Mouse (Mus musculus) hindbrain, postnatal 0 days (tissue): Measurements from ENCODE around the gene Chka. TPM values are rescaled to one million over a fixed set of nuclear protein-coding genes. Genes with fewer than 3 reads are reported as not detected.
A peak's percentile ranks its signal among the peaks of the same experiment; 100 is the strongest.

Experiments
- ATAC-seq: fragments of 200-750 bp; cut with Nextera tagmentation; 2 replicates; pipeline ENCODE4 v1.8.0; 2017; ENCODE audit warnings: mild to moderate bottlenecking, moderate TSS enrichment, moderate library complexity
- DNase-seq: peaks from one replicate; pipeline ENCODE4 v3.0.0-alpha.2; 2015; ENCODE audit warnings: low spot score
- H3K27ac ChIP-seq: fragments of 300-500 bp; sonication (generic); 2 replicates; pipeline ENCODE4 v1.5.1; 2014; ENCODE audit warnings: mild to moderate bottlenecking
- H3K27me3 ChIP-seq: fragments of 300-500 bp; sonication (generic); 2 replicates; pipeline ENCODE4 v1.6.1; 2014; ENCODE audit warnings: low read length, mixed read lengths; ENCODE audit not compliant: insufficient read depth
- H3K36me3 ChIP-seq: fragments of 300-500 bp; sonication (generic); 2 replicates; pipeline ENCODE4 v1.6.1; 2014; ENCODE audit warnings: low read length, mixed read lengths; ENCODE audit not compliant: insufficient read depth
- H3K4me1 ChIP-seq: fragments of 300-500 bp; sonication (generic); 2 replicates; pipeline ENCODE4 v1.6.1; 2014; ENCODE audit warnings: antibody characterized with exemption, low read length, mixed read lengths; ENCODE audit not compliant: insufficient read depth
- H3K4me2 ChIP-seq: fragments of 300-500 bp; sonication (generic); 2 replicates; pipeline ENCODE4 v1.6.1; 2014; ENCODE audit warnings: low read depth, mild to moderate bottlenecking, low read length, moderate library complexity, mixed read lengths
- H3K4me3 ChIP-seq: fragments of 300-500 bp; sonication (generic); 2 replicates; pipeline ENCODE4 v1.5.1; 2014; ENCODE audit warnings: low read length
- H3K9ac ChIP-seq: fragments of 300-500 bp; sonication (generic); replicated peaks from 2 replicates; pipeline ENCODE4 v1.6.1; 2014; ENCODE audit warnings: mild to moderate bottlenecking, low read length, moderate library complexity, mixed read lengths
- H3K9me3 ChIP-seq: fragments of 300-500 bp; sonication (generic); 2 replicates; pipeline ENCODE4 v1.6.1; 2016; ENCODE audit warnings: low read length, mixed read lengths
- CTCF ChIP-seq: IDR thresholded peaks from 2 replicates; pipeline ENCODE4 v1.5.1; 2016; ENCODE audit warnings: antibody characterized with exemption, control low read depth, low read depth
- WGBS: fragments of 180-500 bp; shearing (Covaris S2); extraction: QIAGEN DNeasy Blood & Tissue Kit; methylation state at CpG from one replicate; pipeline ENCODE4 v1.1.7; 2014; 5-methylcytosine and 5-hydroxymethylcytosine counted together
- polyA plus RNA-seq: library from polyadenylated mRNA; unstranded; fragments of >200 nt; fragmentation: Nextera tagmentation; extraction: Ambion mirVana; gene quantifications from 2 replicates; pipeline ENCODE4 v1.2.1, GENCODE M21; 2015
- total RNA-seq: library from RNA; depleted of rRNA; stranded (reverse); fragments of >200 nt; gene quantifications from 2 replicates; pipeline ENCODE4 v1.2.3, GENCODE M21; 2014

Chka gene
- total and polyA plus RNA-seq, 2 experiments from 2014 or later = 53.9 to 68.9 TPM

GRCm38 (mm10) chr19:3903648-3904362 lies 52.2 kb downstream of the Chka start:
- Histone ChIP-seq H3K9me3 (no peaks in the 10 kb centered on the region), H3K4me1 (peaks cover 8% of the 10 kb centered on the region; the same call in 1 of the 2 replicates), H3K4me3 (no peak overlapping the region), H3K36me3 (peaks cover 7% of the 10 kb centered on the region; the same call in 1 of the 2 replicates), H3K4me2 (no peak overlapping the region), H3K9ac (no peak overlapping the region), H3K27me3 (no peaks in the 10 kb centered on the region), H3K27ac (no peak overlapping the region)
- no peak for TF ChIP-seq CTCF
- 69% methylated on average over 25 of the region's 25 CpGs for WGBS
- DNase-seq (no peak), ATAC-seq (no peak)

- no peak for ATAC-seq
- no peak overlapping the region for H3K4me2 ChIP-seq
- H3K4me1 ChIP-seq = peaks cover 8% of the 10 kb centered on the region; the same call in 1 of the 2 replicates
- H3K4me3 ChIP-seq = no peak overlapping the region
- H3K36me3 ChIP-seq = peaks cover 12% of the 10 kb centered on the region; the same call in 1 of the 2 replicates
- H3K9ac ChIP-seq = no peak overlapping the region
- H3K27ac ChIP-seq = no peak overlapping the region
- DNase-seq = no peak
- H3K9me3 ChIP-seq = no peaks in the 10 kb centered on the region
- TF ChIP-seq CTCF = no peak
- 65% methylated on average over 10 of the region's 10 CpGs for WGBS
- no peaks in the 10 kb centered on the region for H3K27me3 ChIP-seq
These were observed 52.7 kb downstream of the Chka start for GRCm38 (mm10) chr19:3904363-3904675.

DNA sequence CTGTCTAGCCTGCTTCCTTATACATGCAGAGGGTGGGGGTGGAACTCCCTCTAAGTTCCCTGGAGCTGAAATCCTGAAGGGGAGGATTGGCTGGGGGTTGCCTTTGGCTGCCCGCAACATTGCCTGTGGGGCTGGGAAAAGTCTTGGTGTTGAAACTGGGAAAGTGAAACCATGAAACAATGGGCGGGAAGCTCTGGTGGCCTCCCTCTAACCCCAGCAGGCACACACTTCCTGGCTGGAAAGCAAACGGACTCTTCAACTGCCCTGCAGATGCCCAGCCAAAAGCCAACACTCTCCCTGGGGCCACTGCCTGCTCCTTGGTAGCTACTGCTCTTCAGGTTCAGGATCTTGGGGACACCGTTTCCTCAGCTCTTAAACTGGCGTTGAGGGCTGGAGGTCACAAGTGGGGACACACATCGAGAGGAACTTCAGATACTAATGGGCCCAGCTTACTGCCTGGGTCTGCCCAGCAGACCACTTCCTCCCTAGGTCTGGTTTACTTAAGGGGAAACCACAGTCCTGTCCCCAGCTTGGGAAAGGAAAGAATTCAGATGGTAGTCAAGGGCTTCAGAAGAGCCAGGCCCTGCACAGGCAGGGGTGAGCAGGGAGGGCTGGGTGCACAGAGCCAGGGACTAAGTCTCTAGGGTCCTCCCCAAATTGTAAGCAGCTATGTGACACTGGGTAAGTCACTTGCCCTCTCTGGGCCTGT lies 53.8 kb downstream of the Chka start:
- no peak for TF ChIP-seq CTCF
- Histone ChIP-seq H3K27me3 (no peaks in the 10 kb centered on the region), H3K4me2 (peak overlapping the region; percentile 81), H3K36me3 (peaks cover 19% of the 10 kb centered on the region), H3K9me3 (no peaks in the 10 kb centered on the region), H3K4me1 (peaks cover 8% of the 10 kb centered on the region; the same call in 1 of the 2 replicates), H3K9ac (no peak overlapping the region), H3K27ac (peak overlapping the region; percentile 4; the same call in 1 of the 2 replicates), H3K4me3 (no peak overlapping the region)
- WGBS = 44% methylated on average over 6 of the region's 6 CpGs
- no peak for ATAC-seq
- peak; percentile 24 for DNase-seq

DNA sequence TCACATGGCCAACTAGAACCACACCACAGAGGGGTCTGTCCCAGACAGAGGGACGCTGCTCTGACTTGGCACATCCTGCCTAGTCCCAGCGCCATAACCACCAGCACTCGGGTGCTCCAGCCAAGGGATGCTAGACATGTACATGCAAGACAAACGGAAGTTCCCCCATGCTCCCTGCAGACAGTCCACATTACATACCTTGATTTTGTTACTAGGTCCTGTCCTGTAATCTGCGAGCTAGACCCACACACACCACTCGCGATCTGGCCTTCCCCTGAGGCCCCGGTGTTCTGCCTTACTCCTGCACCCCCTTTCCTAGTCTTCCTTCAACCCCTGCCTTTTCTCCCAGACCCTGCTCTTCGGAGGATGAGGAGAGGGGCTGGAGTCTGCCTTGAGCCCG lies 54.8 kb downstream of the Chka start:
- Histone ChIP-seq H3K4me1 (peaks cover 10% of the 10 kb centered on the region; the same call in 1 of the 2 replicates), H3K9me3 (no peaks in the 10 kb centered on the region), H3K27ac (0 out of 2 replicates have a peak overlapping the region, but pooled peaks have one; percentile 51), H3K9ac (peak overlapping the region; percentile 53), H3K27me3 (no peaks in the 10 kb centered on the region), H3K4me2 (peak overlapping the region; percentile 81), H3K4me3 (peak overlapping the region; percentile 46), H3K36me3 (peaks cover 21% of the 10 kb centered on the region)
- no peak for TF ChIP-seq CTCF
- 0 out of 2 replicates have a peak, but pooled peaks have one; percentile 10 for ATAC-seq
- WGBS = 42% methylated on average over 10 of the region's 10 CpGs
- no peak for DNase-seq

GRCm38 (mm10) chr19:3906795-3907786 lies 55.5 kb downstream of the Chka start, which contains the start of gene Tcirg1:
Tcirg1 (minus strand) TSS chr19:3907133.
- 6% methylated on average over 36 of the region's 36 CpGs for WGBS
- Histone ChIP-seq H3K27me3 (no peaks in the 10 kb centered on the region), H3K9ac (peak within 1 kb of the TSS; percentile 53), H3K9me3 (no peaks in the 10 kb centered on the region), H3K27ac (peak within 1 kb of the TSS; percentile 51; the same call in 1 of the 2 replicates), H3K36me3 (peaks cover 21% of the 10 kb centered on the region), H3K4me3 (peak within 1 kb of the TSS; percentile 46), H3K4me1 (peaks cover 17% of the 10 kb centered on the region; the same call in 1 of the 2 replicates), H3K4me2 (peak within 1 kb of the TSS; percentile 81)
- DNase-seq (peak; percentile 72), ATAC-seq (peak; percentile 74)
- no peak for TF ChIP-seq CTCF
